Mouse (Mus musculus) liver, adult 2 months (tissue): ENCODE measurements around the gene Olfr1231.

Source experiments
- CTCF ChIP-seq: fragments of 200-500 bp; IDR thresholded peaks from 2 replicates; pipeline ENCODE4 v1.5.1; 2011; ENCODE audit warnings: low read depth, low read length, control low read depth
- POLR2A ChIP-seq: fragments of 200-500 bp; IDR thresholded peaks from 2 replicates; pipeline ENCODE4 v1.6.1; 2011; ENCODE audit warnings: low read length, control low read depth; ENCODE audit not compliant: insufficient read depth; ENCODE audit errors: extremely low read depth

GRCm38 (mm10) chr2:89329575-89329974 lies 22.7 kb upstream of the Olfr1231 start, which contains the start of gene Olfr1232:
- no peak for TF ChIP-seq CTCF
- TF ChIP-seq POLR2A, result no peak
